Mouse (Mus musculus): ENCODE results near the gene Slc9a3.

The Slc9a3 gene

DNA sequence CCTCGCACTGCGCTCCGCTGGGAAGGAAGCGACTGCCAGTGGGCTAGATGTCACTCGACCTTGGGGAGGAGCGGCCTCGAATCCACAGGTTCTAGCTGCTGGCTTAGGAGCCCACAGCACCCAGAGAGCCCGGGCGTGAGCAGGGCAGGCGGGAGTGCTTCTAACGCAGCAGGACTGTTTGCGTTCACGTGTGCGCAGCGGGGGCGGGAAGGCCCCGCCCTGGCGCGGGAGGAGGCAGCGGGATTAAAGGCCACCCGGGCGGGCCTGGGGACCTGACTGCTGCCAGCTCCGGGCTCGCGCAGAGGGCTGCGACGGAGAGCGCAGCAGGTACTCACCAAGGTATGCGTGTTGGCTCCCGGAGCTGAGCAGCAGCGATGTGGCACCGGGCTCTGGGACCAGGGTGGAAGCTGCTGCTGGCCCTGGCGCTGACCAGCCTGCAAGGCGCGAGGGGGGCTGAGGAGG is at the start of gene Slc9a3:
Gene Slc9a3, plus strand, starts transcription at position 317 of the 462 bp plus-strand sequence.
- DNase-seq: peak; percentile 12

DNA sequence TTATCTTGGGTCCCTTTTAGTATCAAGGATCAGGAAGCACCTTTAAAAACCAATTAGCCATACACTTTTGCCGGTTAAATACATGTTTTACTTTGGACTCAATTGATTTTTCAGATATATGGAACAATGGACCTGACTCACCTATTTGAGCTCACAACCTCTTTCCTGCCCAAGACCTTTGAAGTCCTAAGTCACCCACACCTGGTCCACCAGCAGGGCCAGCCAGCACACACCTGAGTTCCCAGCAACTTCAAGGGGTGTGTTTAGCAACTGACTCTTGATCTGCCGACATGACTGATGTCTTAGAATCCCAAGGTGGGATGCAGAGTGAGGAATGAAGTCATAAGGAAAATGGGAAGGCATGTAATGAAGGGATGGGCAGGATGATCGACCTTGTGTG is 49.5 kb upstream of the Slc9a3 start:
- DNase-seq: no peak

DNA sequence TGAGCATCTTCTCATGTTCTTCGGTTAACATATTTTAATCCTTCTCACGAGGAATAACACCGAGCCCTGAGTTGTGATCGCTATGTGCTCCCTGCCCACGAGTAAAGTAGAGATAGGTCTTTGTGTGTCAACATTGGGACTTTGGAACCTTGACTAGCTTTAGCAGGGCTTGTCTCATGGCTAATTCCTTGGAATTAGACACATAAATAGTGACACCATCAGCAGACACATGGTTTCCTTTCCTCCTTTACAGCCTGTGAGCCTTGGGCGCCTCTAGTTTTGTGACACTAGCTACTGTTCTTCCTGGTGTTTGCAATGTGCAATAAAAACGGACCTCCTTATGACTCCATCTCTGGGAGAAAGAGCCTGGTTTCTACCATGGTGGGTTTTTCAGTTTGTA is 47.9 kb upstream of the Slc9a3 start:
- DNase-seq: no peak

DNA sequence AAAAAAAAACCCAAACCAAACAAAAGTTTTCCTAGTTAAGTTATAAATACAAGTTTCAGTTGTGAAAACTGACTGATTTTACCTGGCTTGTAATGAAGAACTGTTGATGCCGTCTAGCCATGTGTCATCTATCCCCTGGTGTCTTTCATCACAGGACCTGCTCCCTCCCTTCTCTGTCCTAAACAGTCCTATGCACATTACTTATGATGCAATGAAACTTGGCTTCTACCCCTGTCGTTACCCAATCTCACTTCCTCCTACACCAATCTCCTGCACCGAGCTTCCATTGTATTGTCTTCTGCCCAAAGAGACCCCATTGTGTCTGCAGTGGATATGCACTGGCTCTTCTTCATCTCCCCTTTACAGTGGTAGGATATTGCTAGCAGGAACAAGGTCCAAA is 31.0 kb upstream of the Slc9a3 start:
- DNase-seq: no peak

DNA sequence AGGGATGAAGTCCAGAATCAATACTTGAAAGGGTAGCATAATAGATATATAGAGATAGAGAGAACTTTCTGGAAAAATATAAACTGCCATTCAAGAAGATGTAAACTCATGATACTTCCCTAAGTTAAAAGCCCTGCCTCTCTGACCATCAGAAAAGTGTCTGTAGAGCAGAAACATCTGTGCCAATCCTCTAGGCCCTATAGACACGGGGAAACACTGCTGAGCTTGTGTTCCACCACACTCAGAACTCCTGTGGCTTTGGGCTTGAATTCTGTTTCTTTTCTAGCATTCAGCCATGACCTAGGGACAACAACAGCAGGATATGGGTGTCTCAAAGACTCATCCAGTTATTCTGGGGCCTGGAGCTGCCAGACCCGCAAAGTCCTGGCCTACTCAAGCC is 25.3 kb upstream of the Slc9a3 start:
- DNase-seq: no peak

DNA sequence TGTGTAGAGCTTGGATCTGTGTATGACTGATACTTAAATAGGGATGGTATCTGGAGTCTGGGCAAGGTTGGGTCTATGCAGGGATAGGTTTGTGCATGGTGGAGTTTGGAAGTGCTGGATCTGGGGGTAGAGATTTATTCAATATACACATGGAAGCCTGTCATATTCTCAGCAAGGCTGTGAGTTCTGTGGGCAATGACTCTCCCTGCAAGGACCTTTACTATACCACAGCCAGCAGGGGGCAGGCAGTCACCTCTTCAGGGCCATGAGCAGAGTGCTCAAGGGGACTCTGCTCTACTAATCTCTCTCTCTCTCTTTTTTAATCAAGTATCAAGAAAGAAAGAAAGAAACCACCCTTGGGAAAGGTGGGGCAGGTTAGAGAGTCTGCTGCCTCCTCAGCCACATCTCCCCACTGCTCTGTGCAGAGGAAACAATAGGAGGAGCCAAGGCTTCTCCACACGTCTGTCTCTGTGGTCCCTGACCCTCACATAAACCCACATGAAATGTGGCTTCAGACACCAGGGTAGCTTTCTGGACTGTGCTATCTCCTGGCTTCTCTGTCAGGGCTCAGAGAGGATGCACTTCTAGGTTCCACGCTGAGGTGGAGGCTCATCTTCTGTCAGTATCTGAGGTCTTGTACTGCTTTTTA is 24.4 kb upstream of the Slc9a3 start:
- DNase-seq: peak; percentile 76

DNA sequence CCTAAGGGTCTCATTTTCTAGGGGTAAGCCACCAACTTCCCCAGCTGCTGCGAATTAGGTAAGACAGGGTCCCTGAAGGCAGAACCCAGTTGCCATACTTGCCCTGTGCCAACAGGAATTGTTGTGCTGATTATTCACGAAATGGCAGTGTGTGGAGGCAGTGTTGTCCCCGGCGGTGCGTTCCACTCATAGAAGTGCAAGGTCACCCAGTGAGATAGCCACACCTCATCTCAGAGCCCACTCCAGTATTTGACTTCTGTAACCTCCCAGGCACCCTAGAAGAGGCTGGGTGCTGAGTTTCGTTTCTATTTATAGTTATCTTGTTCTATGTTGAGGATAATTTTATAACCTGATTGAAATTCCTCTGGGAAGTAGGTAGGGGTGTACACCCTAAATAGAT is 22.3 kb upstream of the Slc9a3 start:
- no peak for DNase-seq

DNA sequence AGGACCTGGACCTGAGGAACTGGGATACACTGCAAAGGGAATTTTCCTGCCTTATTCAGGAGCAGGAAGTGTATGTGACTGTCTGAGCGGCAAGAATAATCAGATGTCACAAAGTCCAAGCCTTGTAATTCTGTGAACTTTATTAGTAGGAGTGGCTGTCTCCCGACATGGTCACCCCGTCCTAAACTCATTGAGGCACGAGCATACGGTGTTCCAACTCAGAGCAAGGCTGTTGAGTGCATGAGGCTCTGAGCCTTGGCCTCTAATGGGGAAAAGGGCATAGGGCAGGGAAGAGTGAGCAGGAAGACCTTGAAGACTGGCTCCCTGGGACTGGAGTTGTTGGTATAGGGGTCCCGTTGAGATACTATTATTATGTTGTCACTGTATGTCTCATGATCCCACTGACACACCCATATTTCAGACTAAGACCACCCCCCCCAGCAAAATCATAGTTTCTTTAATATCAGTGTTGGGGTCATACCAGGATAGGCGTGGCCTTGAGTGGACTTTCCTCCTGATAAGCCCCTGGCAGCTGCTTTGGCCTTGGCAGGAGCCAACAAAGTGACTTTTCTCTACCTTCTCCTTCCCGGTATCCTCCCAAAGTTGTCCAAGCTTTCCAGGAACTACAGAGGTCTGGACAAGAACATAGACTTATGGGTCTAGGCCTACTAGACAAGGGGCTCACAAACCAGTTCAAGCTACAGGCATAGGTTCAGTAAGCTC is 19.0 kb upstream of the Slc9a3 start:
- no peak for DNase-seq

DNA sequence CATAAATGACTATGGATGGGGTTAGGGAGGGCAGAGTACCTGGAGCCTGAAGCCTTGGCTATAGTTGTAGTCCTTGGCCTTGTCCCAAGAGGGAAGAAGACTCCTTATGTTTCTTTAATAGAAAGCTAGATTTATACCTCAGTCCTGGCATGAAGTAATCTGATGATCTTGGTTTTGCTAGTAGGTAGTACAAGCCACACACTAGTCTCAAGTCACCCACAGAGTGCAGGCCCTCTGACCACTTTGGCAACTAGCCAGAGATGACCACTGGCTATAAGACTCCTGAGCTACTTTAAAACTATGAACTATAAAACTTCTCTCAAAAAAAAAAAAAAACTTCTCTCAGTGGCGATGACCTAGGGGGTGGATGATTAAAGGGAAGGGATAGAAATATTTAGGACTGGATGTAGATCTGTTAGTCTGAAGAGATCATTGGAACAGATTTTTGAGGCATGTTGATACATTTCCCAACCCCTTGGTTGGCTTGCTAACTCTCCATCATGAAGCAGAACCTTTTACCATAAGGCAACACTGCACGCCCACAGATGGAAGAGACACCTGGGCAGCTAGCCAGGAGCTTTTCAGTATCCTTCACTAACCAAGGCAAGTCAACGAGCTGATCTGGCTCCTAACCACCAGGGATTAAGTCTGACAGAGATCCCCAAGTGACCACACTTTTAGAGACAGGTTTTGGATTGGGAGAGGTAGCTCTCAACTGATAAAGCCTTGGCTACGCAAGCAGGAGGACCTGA is 18.2 kb upstream of the Slc9a3 start:
- no peak for DNase-seq

DNA sequence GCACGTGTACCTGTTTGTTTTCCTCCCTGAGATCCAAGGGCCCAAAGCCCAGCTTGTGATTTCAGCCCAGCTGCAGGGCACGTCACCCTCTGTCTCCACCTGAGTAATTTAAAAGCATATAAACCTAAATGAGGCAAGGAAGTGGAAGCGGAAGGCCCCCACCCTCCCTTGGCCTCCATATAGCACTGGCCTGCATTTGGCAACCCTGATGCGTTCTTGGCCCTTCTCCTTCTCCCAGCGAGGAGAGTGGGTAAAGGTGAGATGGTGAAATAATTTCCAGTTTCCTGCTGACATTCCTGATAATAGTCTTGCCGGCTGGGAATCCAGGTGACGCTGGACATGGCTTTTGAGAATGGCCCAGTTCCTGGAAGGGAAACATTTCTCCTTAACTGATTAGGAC is 16.8 kb upstream of the Slc9a3 start:
- DNase-seq: no peak

DNA sequence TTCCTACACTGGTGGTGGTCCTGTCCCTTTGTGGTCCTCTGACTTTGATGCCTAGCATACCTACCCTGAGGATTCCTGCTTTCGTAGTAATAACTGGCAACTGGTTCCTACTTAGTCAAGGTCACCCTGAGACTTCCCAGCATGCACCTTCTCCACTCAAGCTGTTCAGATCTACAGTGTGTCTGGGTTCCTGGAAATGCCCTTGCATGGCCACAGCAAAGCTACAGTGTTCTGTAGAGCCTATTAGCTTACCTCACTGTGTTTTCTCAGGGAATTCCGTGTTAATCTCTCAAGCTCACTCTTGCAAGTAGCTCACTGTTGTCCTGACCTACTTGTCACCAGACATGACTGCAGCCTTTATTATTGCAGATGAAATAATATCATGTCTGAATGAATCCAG is 13.8 kb upstream of the Slc9a3 start:
- DNase-seq: no peak

DNA sequence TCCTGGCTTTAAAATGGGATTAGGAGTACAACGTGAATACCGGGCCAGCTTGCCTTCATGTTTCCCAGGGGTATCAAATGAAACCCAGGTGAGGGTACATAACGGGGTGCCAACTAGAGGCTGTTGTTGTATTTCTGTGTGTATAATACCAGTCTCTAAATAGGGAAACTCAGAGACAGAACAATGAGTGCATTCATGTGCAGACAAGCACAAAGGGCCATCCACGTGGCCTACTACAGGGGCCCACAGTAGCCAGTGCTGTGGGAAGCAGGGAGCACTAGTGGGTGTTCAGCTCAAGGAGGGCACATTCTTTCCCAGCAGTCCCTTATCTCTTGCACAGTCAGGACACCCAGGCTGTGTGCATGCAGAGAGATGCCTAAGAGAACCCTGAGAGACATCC is 8.7 kb upstream of the Slc9a3 start:
- no peak for DNase-seq

DNA sequence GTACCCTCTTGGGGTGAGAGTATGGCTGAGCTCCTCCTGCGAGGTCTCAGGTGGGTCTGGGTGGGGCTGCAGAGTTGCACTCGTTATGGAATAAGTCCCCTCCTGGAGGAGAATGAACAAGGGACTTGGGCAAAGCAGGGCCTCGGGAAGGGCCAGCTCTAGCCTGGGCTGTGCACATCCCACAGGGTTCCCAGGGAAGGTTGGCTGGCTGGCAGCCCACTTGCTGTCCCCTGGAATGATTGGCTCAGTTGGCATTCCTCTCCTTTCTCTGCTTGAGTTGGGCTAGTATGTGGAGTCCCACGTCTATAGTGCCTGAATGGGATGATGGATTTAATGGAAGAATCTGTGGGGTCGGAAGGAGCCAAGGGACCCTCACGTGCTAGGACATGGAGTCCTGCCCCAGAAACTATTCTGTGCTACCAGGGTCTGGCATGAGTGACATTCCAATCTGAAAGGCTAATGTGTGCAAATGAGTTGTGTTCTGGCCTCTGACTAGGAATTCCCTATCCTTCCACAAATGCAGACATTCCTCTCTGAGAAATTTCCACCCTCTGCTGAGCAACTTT is 7.5 kb upstream of the Slc9a3 start:
- no peak for DNase-seq

DNA sequence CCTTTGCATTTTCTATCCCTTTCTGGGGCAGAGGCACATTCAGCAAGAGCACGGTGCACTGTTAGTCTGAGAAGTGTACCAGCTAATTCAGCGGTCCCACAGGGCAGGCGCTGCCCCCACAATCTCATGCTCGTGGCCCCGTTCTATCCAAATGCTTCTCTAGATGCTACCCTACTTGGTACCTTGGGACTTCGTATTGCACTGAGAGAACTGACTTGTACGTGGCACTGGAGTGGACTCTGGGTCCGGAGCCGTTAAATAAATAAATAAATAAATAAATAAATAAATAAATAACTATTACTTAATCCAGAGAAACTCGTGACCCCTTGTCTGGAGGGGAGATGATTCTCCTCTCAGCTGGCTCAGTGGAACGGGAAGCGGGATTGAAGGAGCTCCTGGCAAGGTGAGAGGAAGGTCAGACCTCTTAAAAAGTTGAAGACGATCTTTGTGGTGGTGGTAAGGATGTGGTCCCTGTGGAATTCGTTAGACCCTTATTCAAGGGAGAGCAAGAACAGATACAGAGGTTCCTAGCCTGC is 606 bp downstream of the Slc9a3 start:
- no peak for DNase-seq

DNA sequence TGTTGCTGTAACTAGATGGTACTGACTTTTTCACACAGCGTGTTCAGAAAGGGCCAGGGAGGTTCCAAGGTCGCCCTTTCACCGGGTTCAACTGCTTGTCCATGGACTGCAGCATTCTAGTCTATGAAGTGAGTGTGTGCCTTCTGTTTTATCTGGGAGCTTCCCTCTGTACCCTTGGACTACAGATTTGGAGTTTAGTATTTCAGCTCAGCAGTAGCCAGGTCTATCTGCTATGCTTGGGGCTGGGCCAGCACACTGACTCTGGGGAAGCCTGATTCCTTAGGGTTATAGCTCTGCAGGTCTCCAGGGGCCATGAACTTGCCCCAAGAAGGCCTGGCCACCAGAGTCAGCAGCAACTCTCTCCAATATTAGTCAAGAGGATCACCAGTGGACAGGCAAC is 1.4 kb downstream of the Slc9a3 start:
- DNase-seq: no peak

DNA sequence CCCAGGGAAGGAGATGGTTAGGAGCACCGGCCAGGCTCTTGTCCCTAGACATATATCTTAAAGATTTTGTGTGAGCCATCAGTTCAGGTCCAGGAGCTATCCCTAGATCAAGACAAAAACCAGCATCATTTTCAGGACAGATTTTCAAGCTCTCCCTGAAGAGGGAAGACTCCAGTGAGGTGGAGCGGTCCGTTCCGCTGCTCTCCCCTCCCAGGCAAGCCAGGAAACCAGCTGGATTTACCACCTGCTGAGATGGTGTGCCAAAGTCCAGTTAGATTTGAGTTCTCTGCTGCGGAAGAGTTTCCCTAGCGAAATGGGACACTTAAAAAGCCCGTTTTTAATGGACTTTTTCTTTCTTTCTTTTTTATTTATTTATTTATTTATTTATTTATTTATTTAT is 6.3 kb downstream of the Slc9a3 start:
- DNase-seq: no peak

DNA sequence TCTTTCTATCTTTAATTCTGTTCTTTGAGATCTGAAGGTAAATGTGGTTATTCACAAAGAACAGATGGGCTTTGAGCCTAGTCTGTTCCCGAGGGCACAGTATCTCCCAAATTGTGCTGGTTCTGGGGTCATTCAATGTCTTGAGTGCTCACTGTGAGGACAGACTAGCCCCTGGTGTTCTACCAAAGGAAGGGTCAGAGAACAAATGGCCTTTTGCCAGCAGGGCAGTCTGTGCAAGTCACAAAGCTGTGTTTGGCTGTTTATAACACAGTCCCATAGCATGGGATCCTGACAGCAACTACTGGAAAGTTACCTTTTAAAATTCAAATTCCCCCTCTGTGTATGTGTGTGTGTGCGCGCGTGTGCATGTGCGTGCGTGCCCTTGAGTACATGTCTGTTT is 8.7 kb downstream of the Slc9a3 start:
- DNase-seq: no peak

DNA sequence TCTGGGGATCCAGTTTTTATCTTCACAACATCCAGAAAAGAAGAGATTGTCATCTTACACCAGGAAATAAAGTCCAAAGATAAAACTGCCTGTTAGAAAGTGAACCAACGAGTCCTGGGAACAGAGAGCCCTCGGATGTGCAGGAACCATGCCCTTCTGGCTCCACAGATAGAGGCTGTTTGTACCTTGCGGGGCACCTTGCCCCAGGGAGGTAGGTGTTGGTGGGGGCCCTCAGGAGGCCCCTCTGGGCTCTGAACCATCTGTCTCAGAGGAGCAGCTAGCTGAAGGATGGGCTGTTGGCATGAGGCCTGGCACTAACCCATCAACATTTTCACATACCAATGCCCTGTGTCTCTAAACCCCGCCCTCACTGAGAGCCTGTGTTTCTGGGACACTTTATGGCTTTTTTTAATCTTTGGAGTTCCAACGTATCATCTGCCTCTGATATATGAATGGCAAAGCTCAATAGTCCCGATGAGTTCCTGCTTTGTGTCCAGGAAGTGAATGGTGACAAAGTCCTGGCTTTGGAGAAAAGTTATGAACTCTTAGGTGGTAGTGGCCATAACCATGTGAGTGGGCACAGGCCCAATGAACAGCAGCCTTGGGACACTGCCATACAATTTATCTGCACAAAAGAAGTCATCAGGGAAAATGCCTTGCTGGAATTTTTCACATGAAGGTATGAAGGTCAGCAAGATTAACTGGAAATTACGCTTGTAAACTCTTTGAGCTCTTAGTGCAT is 17.8 kb downstream of the Slc9a3 start:
- no peak for DNase-seq

DNA sequence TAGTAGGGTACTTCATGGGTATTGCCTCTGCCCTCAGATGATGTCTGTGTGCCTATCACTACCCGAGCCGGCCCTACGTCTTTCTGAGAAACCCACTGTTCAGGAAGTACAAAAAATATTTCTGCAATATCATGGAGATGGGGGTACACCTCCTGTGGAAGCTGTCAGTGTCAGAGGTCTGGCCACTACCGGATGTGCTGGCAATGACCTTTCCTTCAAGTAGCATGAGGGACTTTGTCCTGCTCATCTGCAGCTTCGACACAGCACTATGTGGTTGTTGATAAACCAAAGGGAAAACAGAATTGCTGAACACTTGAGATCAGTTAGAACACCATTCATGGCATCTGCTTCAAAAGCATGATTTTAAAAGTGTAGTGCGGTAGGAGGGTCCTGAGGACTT is 19.5 kb downstream of the Slc9a3 start:
- no peak for DNase-seq

DNA sequence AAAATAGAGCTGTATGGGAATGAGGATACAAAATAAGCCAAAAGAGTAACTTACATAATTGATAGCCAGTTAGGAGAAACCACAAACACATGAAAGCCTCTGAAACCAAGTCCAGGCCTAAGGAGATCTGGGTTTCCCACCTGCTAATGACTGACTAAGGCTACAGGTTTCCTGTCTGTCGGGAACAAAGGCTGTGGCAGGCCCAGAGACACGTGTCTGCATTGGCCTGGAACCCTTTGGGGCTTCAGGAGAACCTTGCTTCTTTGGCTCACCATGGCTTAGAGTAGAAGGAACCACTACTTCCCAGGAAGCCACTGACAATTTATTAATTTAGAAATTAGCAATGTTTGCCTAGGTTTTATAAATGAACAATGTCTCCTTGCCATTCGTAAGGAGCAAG is 22.0 kb downstream of the Slc9a3 start:
- DNase-seq: no peak

DNA sequence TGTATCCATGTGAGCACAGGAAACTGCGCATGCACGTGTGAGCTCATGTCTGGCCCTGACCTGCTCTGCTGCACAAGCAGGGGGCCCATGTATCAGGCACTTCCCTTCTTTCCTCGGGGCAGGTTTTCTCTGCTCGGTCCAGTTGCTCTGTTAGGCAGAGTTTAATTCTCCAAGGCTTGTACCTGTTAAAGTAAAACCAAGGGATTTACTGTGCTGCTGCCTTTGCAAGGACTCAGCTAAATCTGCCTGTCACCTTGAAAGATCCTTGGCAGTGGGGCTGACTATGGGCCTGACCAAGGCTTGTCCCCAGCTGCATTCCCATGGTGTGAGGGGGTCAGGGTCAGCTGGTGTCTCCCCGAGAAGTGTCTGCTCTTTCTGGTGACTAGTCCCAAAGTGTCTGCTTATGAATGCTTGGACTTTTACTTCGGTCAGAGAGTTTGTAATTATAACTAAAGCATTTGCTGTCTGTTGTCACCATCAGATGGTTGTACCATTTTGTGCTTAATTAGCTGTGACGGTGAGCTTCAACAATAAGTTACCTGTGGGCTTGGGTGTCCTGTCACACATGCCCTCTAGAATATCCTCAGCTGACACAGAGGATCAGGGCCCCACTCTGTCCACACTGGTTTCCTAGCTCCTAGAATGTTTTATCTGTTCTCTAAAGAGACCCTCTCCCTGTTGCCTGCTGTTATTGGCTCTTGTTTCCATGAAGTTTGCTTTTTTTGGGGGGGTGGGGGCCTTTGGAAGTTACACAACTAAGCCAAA is 23.0 kb downstream of the Slc9a3 start:
- no peak for DNase-seq
